Mouse (Mus musculus) thymus, adult 18-20 months (tissue): ENCODE data around the gene Hspb11.

Experiments
- DNase-seq, 2 experiments: peaks; one replicate each; pipeline ENCODE4 v3.0.0; 2022; ENCODE audit warnings: mixed read lengths in 2 of 2

Hspb11 gene

GRCm38 (mm10) chr4:107250494-107250893 lies 2.9 kb upstream of the Hspb11 start:
- peak in 1 of 2 experiments; percentile 25 for DNase-seq

- peak; percentile 14 to 46 for DNase-seq
These were observed 871 bp upstream of the Hspb11 start for GRCm38 (mm10) chr4:107252522-107252921.

GRCm38 (mm10) chr4:107254414-107254813 lies 1.0 kb downstream of the Hspb11 start:
- no peak for DNase-seq

GRCm38 (mm10) chr4:107260001-107260400 lies 6.6 kb downstream of the Hspb11 start:
- DNase-seq: peak; percentile 69 to 85

GRCm38 (mm10) chr4:107273683-107274082 lies 20.3 kb downstream of the Hspb11 start:
- DNase-seq: no peak

- DNase-seq: no peak
These were observed 21.1 kb downstream of the Hspb11 start for GRCm38 (mm10) chr4:107274511-107274910.

- no peak for DNase-seq
These were observed 24.9 kb downstream of the Hspb11 start for GRCm38 (mm10) chr4:107278188-107278707.

GRCm38 (mm10) chr4:107280843-107281475 lies 27.6 kb downstream of the Hspb11 start:
- DNase-seq: no peak

GRCm38 (mm10) chr4:107285446-107286200 lies 32.2 kb downstream of the Hspb11 start:
- no peak for DNase-seq

- no peak for DNase-seq
These were observed 33.0 kb downstream of the Hspb11 start for GRCm38 (mm10) chr4:107286386-107286785.

GRCm38 (mm10) chr4:107287517-107287916 lies 34.1 kb downstream of the Hspb11 start:
- DNase-seq: no peak

GRCm38 (mm10) chr4:107291611-107292272 lies 38.3 kb downstream of the Hspb11 start:
- DNase-seq: no peak

- no peak for DNase-seq
These were observed 38.9 kb downstream of the Hspb11 start for GRCm38 (mm10) chr4:107292273-107292662.

GRCm38 (mm10) chr4:107298071-107298606 lies 44.7 kb downstream of the Hspb11 start:
- DNase-seq: no peak

GRCm38 (mm10) chr4:107299779-107300340 lies 46.5 kb downstream of the Hspb11 start:
- no peak for DNase-seq

- no peak for DNase-seq
These were observed 47.0 kb downstream of the Hspb11 start for GRCm38 (mm10) chr4:107300371-107300770.

- DNase-seq: no peak
These were observed 47.6 kb downstream of the Hspb11 start for GRCm38 (mm10) chr4:107300902-107301555.

GRCm38 (mm10) chr4:107302221-107302620 lies 48.8 kb downstream of the Hspb11 start:
- DNase-seq: no peak

- no peak for DNase-seq
These were observed 49.4 kb downstream of the Hspb11 start for GRCm38 (mm10) chr4:107302832-107303231.

GRCm38 (mm10) chr4:107303531-107303930 lies 50.1 kb downstream of the Hspb11 start:
- DNase-seq: no peak

- no peak for DNase-seq
These were observed 53.6 kb downstream of the Hspb11 start, which contains the start of gene Dio1 for GRCm38 (mm10) chr4:107306966-107307365. Dio1 (minus strand) TSS chr4:107307169.
